Mouse (Mus musculus) gastrocnemius, adult 2 months (tissue): Measurements from ENCODE around the gene Slc39a11. TPM values are rescaled to one million over a fixed set of nuclear protein-coding genes. Genes with fewer than 3 reads are reported as not detected.

Experiments used
- DNase-seq: peaks from one replicate; pipeline ENCODE4 v3.0.0; 2022
- H3K27ac ChIP-seq: fragments of 200-600 bp; 2 replicates; pipeline ENCODE4 v1.8.1; 2022; ENCODE audit warnings: mild to moderate bottlenecking
- H3K4me3 ChIP-seq: fragments of 200-600 bp; 2 replicates; pipeline ENCODE4 v1.8.1; 2022; ENCODE audit warnings: mild to moderate bottlenecking, moderate library complexity
- CTCF ChIP-seq: fragments of 200-600 bp; IDR thresholded peaks from 2 replicates; pipeline ENCODE4 v1.8.1; 2022; ENCODE audit warnings: antibody characterized with exemption, mild to moderate bottlenecking, moderate library complexity
- intact Hi-C: fragments of 180-260 bp; cut with DNase I; formaldehyde crosslinking; loops from one replicate; pipeline ENCODE4 v1.15.1; 2025
- total RNA-seq, 2 experiments: library from RNA; stranded (reverse); gene quantifications; 2 replicates each; pipeline ENCODE4 v1.2.3; 2021

Slc39a11 gene
- total RNA-seq, 2 experiments from 2014 or later: 1.8 to 3.0 TPM

GRCm38 (mm10) chr11:113469919-113470785 is 179.7 kb downstream of the Slc39a11 start:
- DNase-seq: no peak
- TF ChIP-seq CTCF: no peak
- H3K4me3 ChIP-seq: no peak overlapping the region
- H3K27ac ChIP-seq: no peak overlapping the region
- intact Hi-C loops: no loop called here

GRCm38 (mm10) chr11:113468016-113468415 is 181.9 kb downstream of the Slc39a11 start:
- no peak for TF ChIP-seq CTCF
- intact Hi-C loops: no loop called here
- DNase-seq: no peak
- H3K4me3 ChIP-seq: no peak overlapping the region
- H3K27ac ChIP-seq: no peak overlapping the region

GRCm38 (mm10) chr11:113467313-113467811 is 182.5 kb downstream of the Slc39a11 start:
- intact Hi-C loops: no loop called here
- no peak overlapping the region for H3K4me3 ChIP-seq
- DNase-seq: no peak
- no peak overlapping the region for H3K27ac ChIP-seq
- no peak for TF ChIP-seq CTCF

- Histone ChIP-seq H3K27ac (no peak overlapping the region), H3K4me3 (no peak overlapping the region)
- intact Hi-C loops: no loop called here
- TF ChIP-seq CTCF: no peak
- DNase-seq: no peak
Observed at GRCm38 (mm10) chr11:113460118-113460517, 189.8 kb downstream of the Slc39a11 start.

GRCm38 (mm10) chr11:113458582-113459210 is 191.2 kb downstream of the Slc39a11 start:
- DNase-seq: no peak
- H3K27ac ChIP-seq: no peak overlapping the region
- peak; percentile 18; the same call in 1 of the 2 replicates for TF ChIP-seq CTCF
- intact Hi-C loops: loop anchor here (5.0 kb wide), 1 partner anchor 1234 kb away; no protein-coding TSS in a partner anchor
- no peak overlapping the region for H3K4me3 ChIP-seq

GRCm38 (mm10) chr11:113452861-113453568 is 196.9 kb downstream of the Slc39a11 start:
- TF ChIP-seq CTCF: no peak
- DNase-seq: no peak
- intact Hi-C loops: no loop called here
- Histone ChIP-seq H3K4me3 (no peak overlapping the region), H3K27ac (no peak overlapping the region)

- intact Hi-C loops: no loop called here
- no peak for DNase-seq
- no peak for TF ChIP-seq CTCF
- H3K4me3 ChIP-seq: no peak overlapping the region
- H3K27ac ChIP-seq: no peak overlapping the region
Observed at GRCm38 (mm10) chr11:113451301-113451700, 198.6 kb downstream of the Slc39a11 start.

GRCm38 (mm10) chr11:113450665-113451064 is 199.2 kb downstream of the Slc39a11 start:
- no peak for TF ChIP-seq CTCF
- Histone ChIP-seq H3K27ac (no peak overlapping the region), H3K4me3 (no peak overlapping the region)
- no peak for DNase-seq
- intact Hi-C loops: no loop called here

- H3K27ac ChIP-seq: no peak overlapping the region
- DNase-seq: no peak
- intact Hi-C loops: no loop called here
- no peak for TF ChIP-seq CTCF
- no peak overlapping the region for H3K4me3 ChIP-seq
Observed at GRCm38 (mm10) chr11:113450028-113450427, 199.9 kb downstream of the Slc39a11 start.

- no peak overlapping the region for H3K4me3 ChIP-seq
- no peak overlapping the region for H3K27ac ChIP-seq
- TF ChIP-seq CTCF: no peak
- intact Hi-C loops: no loop called here
- DNase-seq: no peak
Observed at GRCm38 (mm10) chr11:113442036-113442435, 207.8 kb downstream of the Slc39a11 start.

GRCm38 (mm10) chr11:113439328-113440030 is 210.4 kb downstream of the Slc39a11 start:
- Histone ChIP-seq H3K4me3 (no peak overlapping the region), H3K27ac (no peak overlapping the region)
- intact Hi-C loops: no loop called here
- no peak for TF ChIP-seq CTCF
- no peak for DNase-seq

GRCm38 (mm10) chr11:113438915-113439314 is 211.0 kb downstream of the Slc39a11 start:
- Histone ChIP-seq H3K27ac (no peak overlapping the region), H3K4me3 (no peak overlapping the region)
- intact Hi-C loops: no loop called here
- DNase-seq: no peak
- TF ChIP-seq CTCF: no peak
